Mouse (Mus musculus): ENCODE data around the gene Gm10644.

The Gm10644 gene

DNA sequence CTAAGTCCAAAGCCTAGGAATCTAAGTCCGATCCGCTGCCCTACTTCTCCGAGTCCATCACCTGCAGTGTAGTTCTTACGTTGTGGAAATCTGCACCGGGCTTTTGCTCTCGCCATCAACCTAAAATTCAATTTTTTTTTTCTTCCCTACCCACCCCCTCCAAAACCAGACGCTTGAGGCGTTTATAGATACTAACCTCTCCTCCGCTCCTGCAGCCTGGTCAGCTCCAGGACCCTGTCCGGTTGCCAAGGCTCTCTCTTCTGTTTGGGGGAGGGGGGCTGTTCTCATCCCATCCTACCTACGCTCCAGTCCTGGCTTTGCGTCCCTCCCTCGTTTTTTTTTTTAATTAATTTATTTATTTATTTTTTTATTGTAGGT, 56.0 kb downstream of the Gm10644 start:
- DNase-seq (ENCODE audit: extremely low read depth, low read depth, low spot score), result no peak

DNA sequence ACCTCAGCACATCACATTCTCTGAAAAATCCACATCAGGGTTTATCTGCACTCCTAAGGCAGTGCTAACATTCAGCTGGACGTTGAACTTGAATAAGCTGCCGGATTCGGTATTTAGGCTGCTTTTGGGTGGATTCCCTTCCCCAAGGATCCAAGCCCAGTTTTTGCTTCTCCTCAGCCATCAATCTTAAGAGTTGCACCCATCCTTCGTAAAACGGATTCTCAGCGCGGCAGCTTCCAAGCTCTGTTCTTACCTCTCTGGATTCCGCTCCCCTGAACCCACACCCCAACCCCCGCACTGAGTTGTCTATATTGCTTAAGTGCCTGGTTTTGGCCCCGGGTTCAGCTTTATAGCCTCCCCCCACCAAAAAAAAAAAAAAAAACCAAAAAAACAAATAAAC, 56.5 kb downstream of the Gm10644 start:
- no peak for DNase-seq (ENCODE audit: extremely low read depth, low read depth, low spot score)

DNA sequence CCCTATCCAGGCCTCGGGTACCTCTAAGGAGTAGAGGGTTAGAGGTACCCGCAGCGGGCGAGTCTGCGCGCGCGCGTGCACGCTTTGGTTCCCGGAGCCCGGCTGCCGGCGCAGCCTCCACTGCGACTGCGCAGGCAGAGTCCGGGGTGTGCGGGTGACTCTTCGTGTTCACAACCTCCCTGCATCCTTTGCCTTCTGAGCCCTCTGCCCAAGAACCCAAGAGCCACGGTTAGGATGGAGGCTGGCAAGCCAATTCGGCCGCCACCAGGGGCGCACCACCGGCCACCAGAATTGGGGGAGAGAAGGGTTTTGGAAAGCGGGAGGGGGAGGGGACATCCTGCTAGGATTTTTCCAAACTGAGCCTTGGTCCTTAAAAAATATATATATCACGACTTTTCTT, 57.8 kb downstream of the Gm10644 start:
- no peak for DNase-seq (ENCODE audit: extremely low read depth, low read depth, low spot score)

DNA sequence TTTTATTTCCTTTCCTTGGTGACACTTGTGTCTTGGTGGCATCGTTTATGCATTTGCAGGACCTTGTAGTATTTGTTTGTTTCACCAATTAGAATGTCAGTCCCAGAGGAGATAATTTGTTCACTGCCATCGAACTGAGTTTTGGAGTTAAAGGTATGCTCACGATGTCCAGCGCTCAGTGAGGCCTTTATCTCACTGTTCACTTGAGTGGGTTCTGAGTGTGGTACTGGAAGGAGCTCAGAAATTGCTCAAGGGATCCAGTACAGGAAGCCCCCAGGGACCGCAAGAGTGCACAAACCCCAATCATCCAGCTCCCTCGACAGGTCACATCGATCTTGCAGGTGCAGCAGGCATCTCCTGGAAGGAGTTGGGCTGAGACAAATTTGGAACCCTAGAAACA, 58.5 kb downstream of the Gm10644 start:
- DNase-seq (ENCODE audit: extremely low read depth, low read depth, low spot score), result no peak

DNA sequence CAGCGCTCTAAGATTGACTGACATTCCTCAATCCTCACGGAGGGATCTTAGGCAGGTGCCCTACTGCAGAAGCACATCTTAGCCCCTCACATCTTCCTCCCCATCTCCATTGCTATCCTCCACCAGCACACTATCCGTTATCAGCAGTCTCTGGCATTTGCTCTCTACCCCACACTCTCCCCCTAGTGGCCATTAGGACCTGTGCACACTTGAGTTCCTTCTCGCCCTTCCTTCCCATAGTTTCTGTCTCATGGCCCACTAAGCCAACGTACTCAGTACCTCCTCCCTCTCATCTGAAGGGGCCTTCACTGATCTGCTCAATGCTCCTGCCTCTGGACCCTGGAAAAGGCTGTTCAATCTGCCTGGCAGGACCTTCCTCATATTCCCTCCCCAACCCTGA, 59.1 kb downstream of the Gm10644 start:
- DNase-seq (ENCODE audit: extremely low read depth, low read depth, low spot score), result no peak

DNA sequence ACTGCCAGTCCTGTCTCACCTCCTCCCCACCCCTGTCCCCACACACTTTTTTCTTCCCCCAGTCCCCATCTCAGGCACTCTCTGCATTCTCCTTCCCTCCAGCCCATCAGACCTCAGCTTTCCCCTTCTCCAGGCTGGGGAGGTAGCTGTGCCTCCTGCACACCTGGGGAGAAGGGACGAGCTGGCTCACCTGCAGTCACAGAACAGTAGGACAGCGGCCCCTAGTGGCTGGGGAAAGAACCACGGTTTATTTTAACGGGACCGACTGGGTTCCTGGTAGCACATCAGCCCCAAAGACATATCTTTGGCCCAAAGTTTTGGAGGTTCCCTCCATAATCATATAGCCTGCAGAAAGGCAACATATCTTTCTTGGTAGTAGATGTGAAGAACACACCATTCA, 61.1 kb downstream of the Gm10644 start:
- no peak for DNase-seq (ENCODE audit: extremely low read depth, low read depth, low spot score)

DNA sequence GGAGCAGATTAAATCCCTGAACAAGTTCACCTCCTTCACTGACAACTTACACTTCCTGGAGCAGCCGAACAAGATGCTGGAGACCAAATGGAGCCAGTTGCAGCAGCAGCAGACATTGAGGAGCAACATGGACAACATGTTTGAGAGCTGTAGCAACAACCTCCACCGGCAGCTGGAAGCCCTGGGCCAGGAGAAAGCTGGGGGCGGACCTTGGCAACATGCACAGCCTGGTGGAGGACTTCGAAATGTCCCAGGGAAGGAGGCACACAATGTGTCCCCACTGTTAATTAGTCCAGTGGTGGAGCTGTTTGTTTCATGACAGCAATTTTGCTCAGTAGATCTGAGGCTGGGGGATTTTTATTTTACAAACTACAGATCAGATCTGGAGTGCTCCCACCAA, 62.9 kb downstream of the Gm10644 start:
- DNase-seq (ENCODE audit: extremely low read depth, low read depth, low spot score), result no peak

DNA sequence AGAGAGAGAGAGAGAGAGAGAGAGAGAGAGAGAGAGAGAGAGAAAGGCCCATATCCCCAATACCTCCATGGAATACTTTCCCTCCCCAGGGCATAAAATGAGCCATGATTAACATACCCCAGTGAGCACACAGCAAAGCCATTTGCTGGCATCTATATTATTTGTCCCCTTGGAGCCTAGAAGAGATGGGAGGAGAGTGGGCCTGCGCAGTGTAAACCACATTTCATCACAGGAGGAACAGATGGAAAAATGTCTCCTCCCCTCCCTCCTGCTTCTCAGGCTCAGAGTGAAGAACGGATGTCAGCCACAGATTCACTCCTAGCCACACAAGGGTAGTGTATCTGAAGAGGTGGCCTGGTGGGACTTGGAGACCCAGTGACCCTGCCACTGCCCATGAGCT, 66.6 kb downstream of the Gm10644 start:
- no peak for DNase-seq (ENCODE audit: extremely low read depth, low read depth, low spot score)
